Mouse (Mus musculus) heart, embryonic 13.5 days (tissue): ENCODE measurements at regions not wholly inside any gene's neighbourhood (a gene's known extent, or its start where the extent isn't known, plus 50 kb on each side); places are given as distances from the start of the nearest gene placed in this dataset.

ENCODE experiments used
- ATAC-seq: fragments of 200-750 bp; cut with Nextera tagmentation; 2 replicates; pipeline ENCODE4 v1.8.0; 2017; ENCODE audit warnings: moderate TSS enrichment; ENCODE audit not compliant: insufficient number of reproducible peaks, low FRiP score, low TSS enrichment; ENCODE audit errors: extremely low read depth
- H3K27ac ChIP-seq: fragments of 300-500 bp; sonication (generic); replicated peaks from 2 replicates; pipeline ENCODE4 v1.5.1; 2015; ENCODE audit warnings: moderate library complexity, mild to moderate bottlenecking, inconsistent platforms
- H3K27me3 ChIP-seq: fragments of 300-500 bp; sonication (generic); replicated peaks from 2 replicates; pipeline ENCODE4 v1.6.1; 2015; ENCODE audit warnings: mild to moderate bottlenecking, inconsistent platforms
- H3K36me3 ChIP-seq: fragments of 300-500 bp; sonication (generic); 2 replicates; pipeline ENCODE4 v1.6.1; 2015; ENCODE audit warnings: mild to moderate bottlenecking, inconsistent platforms
- H3K4me1 ChIP-seq: fragments of 300-500 bp; sonication (generic); 2 replicates; pipeline ENCODE4 v1.6.1; 2015; ENCODE audit warnings: inconsistent platforms
- H3K4me2 ChIP-seq: fragments of 300-500 bp; sonication (generic); 2 replicates; pipeline ENCODE4 v1.6.1; 2015; ENCODE audit warnings: inconsistent platforms, mild to moderate bottlenecking, moderate library complexity
- H3K4me3 ChIP-seq: fragments of 300-500 bp; sonication (generic); 2 replicates; pipeline ENCODE4 v1.5.1; 2015; ENCODE audit warnings: moderate library complexity, mild to moderate bottlenecking, inconsistent platforms
- H3K9ac ChIP-seq: fragments of 300-500 bp; sonication (generic); 2 replicates; pipeline ENCODE4 v1.6.1; 2015; ENCODE audit warnings: inconsistent platforms, mild to moderate bottlenecking, moderate library complexity
- H3K9me3 ChIP-seq: fragments of 300-500 bp; sonication (generic); 2 replicates; pipeline ENCODE4 v1.6.1; 2016; ENCODE audit warnings: inconsistent platforms
- WGBS: fragments of 180-500 bp; shearing (Covaris S2); methylation state at CpG from one replicate; pipeline ENCODE4 v1.1.7; 2015; ENCODE audit warnings: mixed read lengths; 5-methylcytosine and 5-hydroxymethylcytosine counted together

DNA sequence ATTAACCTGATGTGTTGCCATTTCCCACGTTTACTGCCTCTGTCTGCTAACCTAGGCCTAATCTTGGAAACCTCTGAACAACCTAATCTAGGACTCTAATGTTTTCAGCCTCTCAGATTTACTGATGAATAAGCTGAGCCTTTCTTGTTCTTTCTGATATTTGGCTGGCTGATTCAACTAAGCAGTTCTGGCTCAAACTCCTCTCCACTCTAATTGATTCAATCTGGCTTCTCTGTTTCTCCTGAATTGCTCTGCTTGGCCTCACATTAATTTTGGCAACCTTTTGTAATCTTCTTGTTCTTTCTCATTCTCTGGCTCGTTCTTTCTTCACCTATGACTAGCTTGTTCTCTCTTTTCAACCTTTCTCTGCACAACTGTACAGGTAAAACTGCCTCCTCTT is 1561.2 kb upstream of the Zeb2 start:
- H3K36me3 ChIP-seq: no peaks in the 10 kb centered on the region
- no peak overlapping the region for H3K27ac ChIP-seq
- no peak for ATAC-seq
- no peaks in the 10 kb centered on the region for H3K9me3 ChIP-seq
- no peaks in the 10 kb centered on the region for H3K27me3 ChIP-seq
- H3K4me1 ChIP-seq: no peaks in the 10 kb centered on the region
- H3K4me3 ChIP-seq: no peak overlapping the region
- no peak overlapping the region for H3K4me2 ChIP-seq
- WGBS: 45% methylated on average over 2 of the region's 2 CpGs
- no peak overlapping the region for H3K9ac ChIP-seq

GRCm38 (mm10) chr2:46669517-46670291 is 1552.5 kb upstream of the Zeb2 start:
- H3K4me3 ChIP-seq: no peak overlapping the region
- H3K9ac ChIP-seq: no peak overlapping the region
- no peaks in the 10 kb centered on the region for H3K9me3 ChIP-seq
- no peak for ATAC-seq
- H3K4me2 ChIP-seq: no peak overlapping the region
- H3K27ac ChIP-seq: no peak overlapping the region
- no peaks in the 10 kb centered on the region for H3K36me3 ChIP-seq
- H3K4me1 ChIP-seq: no peaks in the 10 kb centered on the region
- 61% methylated on average over 13 of the region's 13 CpGs for WGBS
- no peaks in the 10 kb centered on the region for H3K27me3 ChIP-seq

DNA sequence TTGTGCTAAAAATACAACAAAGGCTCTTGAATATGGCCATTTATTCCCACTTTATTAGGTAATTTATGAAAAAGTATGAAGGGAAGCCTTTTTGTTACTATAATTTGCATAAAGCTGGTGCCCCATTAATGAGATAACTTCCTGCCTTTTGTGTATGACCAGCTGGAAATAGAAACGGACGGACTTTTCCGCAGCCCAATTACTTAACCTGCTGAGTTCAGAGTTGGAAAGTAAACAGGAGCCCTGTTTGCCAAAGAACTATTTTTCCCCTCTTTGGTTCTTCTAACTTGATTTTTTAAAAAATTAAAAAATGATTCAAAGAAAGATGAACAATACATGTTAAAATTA is 1549.8 kb upstream of the Zeb2 start:
- Histone ChIP-seq H3K27ac (no peak overlapping the region), H3K9me3 (no peaks in the 10 kb centered on the region), H3K4me1 (no peaks in the 10 kb centered on the region), H3K36me3 (no peaks in the 10 kb centered on the region), H3K4me3 (no peak overlapping the region), H3K4me2 (no peak overlapping the region), H3K27me3 (no peaks in the 10 kb centered on the region), H3K9ac (no peak overlapping the region)
- 72% methylated on average over 3 of the region's 3 CpGs for WGBS
- ATAC-seq: no peak

DNA sequence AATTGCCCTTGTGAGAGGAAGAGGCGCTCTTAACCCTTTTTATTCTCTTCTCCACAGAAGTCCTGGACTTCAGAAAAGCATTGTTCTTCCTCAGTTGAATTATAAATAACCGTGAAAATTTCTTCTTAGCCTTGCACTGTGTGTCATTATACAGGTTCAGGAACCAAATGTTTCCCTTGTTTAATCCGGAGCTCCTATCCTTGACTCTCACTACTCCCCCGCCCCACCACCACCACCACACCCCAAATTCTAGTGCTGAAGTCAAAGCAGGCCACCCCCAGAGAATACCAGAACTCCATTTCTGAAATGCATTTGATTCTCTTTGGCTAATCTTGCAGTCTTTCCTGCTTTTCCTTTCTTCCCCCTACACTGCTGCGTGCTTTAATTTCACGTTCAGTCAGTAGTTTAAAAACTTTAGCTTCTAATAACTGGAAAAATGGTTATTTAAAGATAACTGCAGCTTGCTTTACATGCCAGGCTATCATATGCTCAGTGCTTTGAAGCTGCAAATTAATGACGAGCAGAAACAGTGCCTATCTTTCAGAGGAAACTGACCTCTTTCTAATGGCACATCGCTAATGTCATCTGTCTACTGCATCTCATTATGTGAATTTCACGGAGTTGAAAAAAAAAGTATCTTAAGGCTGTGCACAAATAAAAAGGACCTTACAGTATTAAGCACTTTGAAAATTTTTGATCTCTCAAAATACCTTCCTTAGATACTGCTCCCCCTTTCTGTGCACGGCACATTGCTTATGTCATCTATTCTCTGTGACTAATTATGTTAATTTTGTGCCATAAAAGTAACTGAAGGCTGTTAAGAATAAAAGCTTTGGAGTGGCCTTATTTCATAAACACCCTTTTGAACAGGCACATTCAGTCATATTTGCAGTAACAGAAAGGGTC is 1549.1 kb upstream of the Zeb2 start:
- ATAC-seq: no peak
- H3K36me3 ChIP-seq: no peaks in the 10 kb centered on the region
- H3K27me3 ChIP-seq: no peaks in the 10 kb centered on the region
- H3K4me1 ChIP-seq: no peaks in the 10 kb centered on the region
- H3K9ac ChIP-seq: no peak overlapping the region
- H3K4me3 ChIP-seq: no peak overlapping the region
- 63% methylated on average over 10 of the region's 10 CpGs for WGBS
- no peaks in the 10 kb centered on the region for H3K9me3 ChIP-seq
- H3K27ac ChIP-seq: no peak overlapping the region
- H3K4me2 ChIP-seq: no peak overlapping the region

DNA sequence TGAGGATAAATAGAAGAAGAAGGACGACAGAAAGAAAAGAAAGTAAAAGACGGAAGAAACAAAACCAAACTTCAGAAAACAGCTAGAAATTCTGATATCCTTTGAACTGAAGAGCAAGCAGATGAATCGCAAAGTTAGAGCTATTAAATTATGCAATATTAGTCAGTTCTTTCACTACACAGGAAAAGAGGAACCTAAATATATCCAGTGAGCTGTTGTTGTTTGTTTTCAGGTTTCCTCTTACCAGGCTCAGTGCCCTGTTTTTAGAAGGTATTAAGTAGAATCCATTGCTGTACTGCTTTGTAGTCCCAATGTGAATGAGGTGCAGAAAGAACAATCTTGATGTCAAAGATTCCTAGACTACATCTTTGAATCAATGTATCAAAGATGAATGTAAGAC is 1544.7 kb upstream of the Zeb2 start:
- no peak overlapping the region for H3K27ac ChIP-seq
- no peak overlapping the region for H3K4me2 ChIP-seq
- no peak for ATAC-seq
- H3K4me1 ChIP-seq: no peaks in the 10 kb centered on the region
- no peaks in the 10 kb centered on the region for H3K36me3 ChIP-seq
- no peaks in the 10 kb centered on the region for H3K9me3 ChIP-seq
- no peak overlapping the region for H3K4me3 ChIP-seq
- no peak overlapping the region for H3K9ac ChIP-seq
- H3K27me3 ChIP-seq: no peaks in the 10 kb centered on the region
- 66% methylated on average over 3 of the region's 3 CpGs for WGBS

GRCm38 (mm10) chr2:46660577-46660976 is 1543.4 kb upstream of the Zeb2 start:
- Histone ChIP-seq H3K27me3 (no peaks in the 10 kb centered on the region), H3K4me2 (no peak overlapping the region), H3K4me1 (no peaks in the 10 kb centered on the region), H3K27ac (no peak overlapping the region), H3K36me3 (no peaks in the 10 kb centered on the region), H3K9ac (no peak overlapping the region), H3K4me3 (no peak overlapping the region), H3K9me3 (no peaks in the 10 kb centered on the region)
- ATAC-seq: no peak
- WGBS: 67% methylated on average over 3 of the region's 3 CpGs

GRCm38 (mm10) chr2:46655289-46655688 is 1538.1 kb upstream of the Zeb2 start:
- Histone ChIP-seq H3K4me3 (no peak overlapping the region), H3K9ac (no peak overlapping the region), H3K36me3 (no peaks in the 10 kb centered on the region), H3K9me3 (no peaks in the 10 kb centered on the region), H3K4me2 (no peak overlapping the region), H3K4me1 (no peaks in the 10 kb centered on the region), H3K27me3 (no peaks in the 10 kb centered on the region), H3K27ac (no peak overlapping the region)
- no peak for ATAC-seq
- 93% methylated on average over 1 of the region's 1 CpGs for WGBS

DNA sequence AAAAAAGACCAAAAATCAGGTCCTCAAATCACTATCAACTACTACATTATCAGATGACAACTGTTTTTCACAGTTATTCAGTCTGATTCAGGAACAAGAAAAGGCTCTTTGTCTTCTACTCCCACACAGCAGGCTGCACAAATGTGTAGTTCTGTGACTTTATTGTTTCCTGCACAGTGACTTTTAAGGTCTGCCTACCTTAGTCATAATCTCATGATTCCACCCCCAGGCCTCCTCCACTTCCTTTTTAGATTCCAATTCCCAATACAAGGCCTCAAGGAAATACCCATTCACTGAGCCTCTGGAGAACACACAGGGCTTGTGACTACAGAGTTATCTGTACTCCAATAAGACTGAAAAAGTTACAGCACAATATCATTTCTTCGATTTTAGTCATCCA is 1535.4 kb upstream of the Zeb2 start:
- no peak overlapping the region for H3K9ac ChIP-seq
- H3K27me3 ChIP-seq: no peaks in the 10 kb centered on the region
- WGBS: 76% methylated on average over 1 of the region's 1 CpGs
- no peak for ATAC-seq
- H3K4me3 ChIP-seq: no peak overlapping the region
- H3K4me1 ChIP-seq: no peaks in the 10 kb centered on the region
- no peak overlapping the region for H3K4me2 ChIP-seq
- H3K27ac ChIP-seq: no peak overlapping the region
- no peaks in the 10 kb centered on the region for H3K36me3 ChIP-seq
- H3K9me3 ChIP-seq: 0 out of 2 replicates have a peak, but pooled peaks cover 8% of the 10 kb centered on the region

DNA sequence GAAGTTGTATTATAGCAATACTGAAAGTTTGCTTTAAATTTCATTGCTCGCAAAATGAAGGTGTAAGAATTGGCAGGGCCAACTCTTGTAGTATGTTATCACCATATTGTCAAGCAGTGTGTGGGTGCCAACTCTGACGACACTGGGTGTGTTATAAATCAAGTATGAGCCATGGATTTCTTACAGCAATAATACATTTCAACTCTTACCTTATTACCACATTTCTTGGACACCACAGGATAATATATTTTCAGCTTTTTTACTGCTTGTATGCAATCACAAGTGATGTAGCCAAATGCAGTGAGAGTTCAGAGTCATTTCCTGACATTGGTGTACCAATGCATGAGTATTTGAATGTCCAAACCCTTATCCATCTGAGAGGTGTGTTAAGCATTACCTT is 1529.2 kb upstream of the Zeb2 start:
- Histone ChIP-seq H3K27me3 (no peaks in the 10 kb centered on the region), H3K9ac (no peak overlapping the region), H3K4me2 (no peak overlapping the region), H3K9me3 (0 out of 2 replicates have a peak, but pooled peaks cover 8% of the 10 kb centered on the region), H3K4me3 (no peak overlapping the region), H3K36me3 (no peaks in the 10 kb centered on the region), H3K4me1 (no peaks in the 10 kb centered on the region), H3K27ac (no peak overlapping the region)
- 49% methylated on average over 2 of the region's 2 CpGs for WGBS
- ATAC-seq: no peak

DNA sequence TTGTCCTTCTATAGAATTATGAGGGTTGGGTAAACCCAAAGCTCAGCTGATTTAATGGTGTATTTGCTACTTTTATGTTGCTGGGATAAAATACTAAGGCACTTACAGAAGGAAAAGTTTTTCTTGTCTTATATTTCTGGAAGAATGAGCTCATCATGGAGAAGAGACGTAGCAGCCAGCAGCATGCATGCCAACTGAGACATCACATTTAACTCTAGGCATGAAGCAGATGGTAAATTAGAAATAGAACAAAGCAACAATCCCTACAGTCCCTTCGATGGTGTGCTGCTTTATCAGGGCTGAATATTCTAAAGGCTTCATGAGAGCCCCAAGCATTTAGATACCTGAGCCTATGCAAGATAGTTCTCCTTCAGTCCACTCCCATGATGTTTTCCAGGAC is 1492.0 kb upstream of the Zeb2 start:
- 66% methylated on average over 2 of the region's 2 CpGs for WGBS

DNA sequence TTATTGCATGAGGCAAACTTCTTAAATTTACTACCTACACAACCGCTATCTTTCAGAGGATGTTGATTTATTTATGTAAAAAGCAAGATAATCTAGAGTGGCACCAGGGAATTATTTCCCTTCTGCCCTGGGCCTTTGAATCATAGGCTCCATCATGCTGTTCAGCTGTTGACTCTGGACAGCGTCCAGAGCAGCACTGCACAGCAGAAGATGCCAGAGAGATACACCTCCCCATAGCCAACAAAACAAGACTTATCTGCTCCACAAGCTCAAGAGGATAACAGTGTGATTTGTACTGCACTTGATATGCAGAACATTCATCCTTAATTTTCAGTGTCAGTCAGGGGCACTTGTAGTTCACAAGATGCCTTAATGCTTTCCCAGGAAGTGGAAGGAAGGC is 1464.6 kb upstream of the Zeb2 start:
- Histone ChIP-seq H3K9me3 (peaks cover 2% of the 10 kb centered on the region; the same call in 1 of the 2 replicates), H3K4me2 (no peak overlapping the region), H3K36me3 (no peaks in the 10 kb centered on the region), H3K4me1 (peaks cover 6% of the 10 kb centered on the region; the same call in 1 of the 2 replicates), H3K27me3 (no peaks in the 10 kb centered on the region), H3K27ac (no peak overlapping the region), H3K9ac (no peak overlapping the region), H3K4me3 (no peak overlapping the region)
- 35% methylated on average over 2 of the region's 2 CpGs for WGBS
- ATAC-seq: no peak

More for the DNA sequence above, 1492.0 kb upstream of the Zeb2 start:
- H3K4me1 ChIP-seq: no peaks in the 10 kb centered on the region
- no peak overlapping the region for H3K9ac ChIP-seq
- H3K9me3 ChIP-seq: no peaks in the 10 kb centered on the region
- no peak for ATAC-seq
- H3K4me2 ChIP-seq: no peak overlapping the region
- H3K27ac ChIP-seq: no peak overlapping the region
- H3K4me3 ChIP-seq: no peak overlapping the region
- no peaks in the 10 kb centered on the region for H3K36me3 ChIP-seq
- no peaks in the 10 kb centered on the region for H3K27me3 ChIP-seq
